Mouse (Mus musculus): Measurements from ENCODE around the gene Hnrnpab. TPM values are rescaled to one million over a fixed set of nuclear protein-coding genes. Genes with fewer than 3 reads are reported as not detected.

Gene Hnrnpab
- polyA plus RNA-seq, 1 experiment from 2014 or later, result 191 TPM

DNA sequence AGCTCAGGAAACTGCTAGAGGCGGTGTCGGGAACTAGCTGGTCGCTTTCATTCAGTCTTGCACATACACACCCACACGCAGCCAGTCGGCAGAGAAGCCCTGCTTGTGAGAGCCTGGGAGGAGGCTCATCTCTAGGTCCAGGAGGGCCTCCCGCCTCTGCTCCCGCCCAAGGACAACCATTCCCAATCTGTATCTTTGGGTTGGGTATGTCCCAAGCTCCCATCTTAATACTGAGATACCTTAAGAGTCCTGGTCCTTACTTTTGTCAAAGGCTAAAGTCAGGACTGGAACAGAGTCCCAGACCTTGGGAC lies 43.2 kb upstream of the Hnrnpab start:
- no peak for ATAC-seq
- no peak for TF ChIP-seq CTCF (IDR thresholded peaks at IDR 0.05; ENCODE audit: low read depth)
- WGBS, result 4% methylated on average over 7 of the region's 7 CpGs

DNA sequence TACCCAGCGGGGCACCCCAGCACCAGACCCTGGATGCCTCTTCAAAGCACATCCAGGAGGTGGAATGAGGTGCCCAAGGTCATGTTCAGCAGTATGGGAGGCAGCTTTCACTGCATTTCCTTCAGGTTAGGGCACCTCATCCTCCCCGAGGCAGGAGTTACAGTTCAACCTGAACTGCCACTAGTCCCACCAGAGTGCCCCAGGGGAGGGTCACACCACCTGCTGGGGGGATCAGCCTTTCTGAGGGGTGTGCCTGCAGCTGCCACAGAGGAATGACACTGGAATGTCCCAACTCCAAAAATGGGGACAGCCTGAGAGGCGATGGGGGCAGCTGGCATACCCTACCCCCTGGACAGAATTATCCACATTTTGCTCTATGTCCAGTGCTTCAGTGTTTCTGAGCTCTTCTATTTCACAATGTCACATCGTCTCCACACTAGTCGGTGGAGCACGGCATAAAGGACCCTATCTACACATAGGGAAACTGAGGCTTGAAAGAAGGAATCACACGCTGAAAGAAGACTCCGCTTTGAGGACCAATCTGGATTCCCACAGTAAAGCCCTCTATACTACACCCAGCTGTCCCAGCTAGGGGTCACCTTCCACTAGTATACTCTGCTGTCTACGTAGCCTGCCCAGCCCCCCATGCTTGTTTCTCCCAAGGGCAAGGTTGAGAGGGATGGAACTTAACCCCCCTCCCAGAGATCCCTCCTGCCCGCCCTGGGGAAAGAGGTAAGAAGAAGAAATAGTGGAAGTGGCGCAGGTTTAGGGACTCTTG lies 42.7 kb upstream of the Hnrnpab start:
- no peaks in the 10 kb centered on the region for H3K9me3 ChIP-seq (ENCODE audit: control insufficient read depth)
- H3K27ac ChIP-seq (ENCODE audit: low read depth, low read length), result no peak overlapping the region
- H3K27me3 ChIP-seq (replicated peaks; ENCODE audit: control insufficient read depth, insufficient read depth, low read length), result no peaks in the 10 kb centered on the region
- H3K36me3 ChIP-seq (ENCODE audit: control insufficient read depth, insufficient read depth), result peaks cover 11% of the 10 kb centered on the region
- 51% methylated on average over 11 of the region's 11 CpGs for WGBS
- H3K9ac ChIP-seq (ENCODE audit: low read depth, low read length), result peak overlapping the region; percentile 57
- H3K4me2 ChIP-seq (replicated peaks; ENCODE audit: low read depth), result peak overlapping the region; percentile 95
- peaks cover 8% of the 10 kb centered on the region for H3K4me1 ChIP-seq (replicated peaks; ENCODE audit: control insufficient read depth, insufficient read depth, low read length)
- TF ChIP-seq CTCF (IDR thresholded peaks at IDR 0.05; ENCODE audit: low read depth), result no peak
- H3K4me3 ChIP-seq (ENCODE audit: low read depth, low read length), result peak overlapping the region; percentile 65
- ATAC-seq, result no peak

More for the DNA sequence above, 43.2 kb upstream of the Hnrnpab start:
- peak overlapping the region; percentile 64; the same call in 1 of the 2 replicates for H3K27ac ChIP-seq (ENCODE audit: low read depth, low read length)
- peak overlapping the region; percentile 95 for H3K4me2 ChIP-seq (replicated peaks; ENCODE audit: low read depth)
- H3K9me3 ChIP-seq (ENCODE audit: control insufficient read depth), result no peaks in the 10 kb centered on the region
- H3K4me3 ChIP-seq (ENCODE audit: low read depth, low read length), result peak overlapping the region; percentile 65
- H3K36me3 ChIP-seq (ENCODE audit: control insufficient read depth, insufficient read depth), result peaks cover 10% of the 10 kb centered on the region
- H3K4me1 ChIP-seq (replicated peaks; ENCODE audit: control insufficient read depth, insufficient read depth, low read length), result peaks cover 8% of the 10 kb centered on the region
- no peaks in the 10 kb centered on the region for H3K27me3 ChIP-seq (replicated peaks; ENCODE audit: control insufficient read depth, insufficient read depth, low read length)
- H3K9ac ChIP-seq (ENCODE audit: low read depth, low read length), result peak overlapping the region; percentile 57

DNA sequence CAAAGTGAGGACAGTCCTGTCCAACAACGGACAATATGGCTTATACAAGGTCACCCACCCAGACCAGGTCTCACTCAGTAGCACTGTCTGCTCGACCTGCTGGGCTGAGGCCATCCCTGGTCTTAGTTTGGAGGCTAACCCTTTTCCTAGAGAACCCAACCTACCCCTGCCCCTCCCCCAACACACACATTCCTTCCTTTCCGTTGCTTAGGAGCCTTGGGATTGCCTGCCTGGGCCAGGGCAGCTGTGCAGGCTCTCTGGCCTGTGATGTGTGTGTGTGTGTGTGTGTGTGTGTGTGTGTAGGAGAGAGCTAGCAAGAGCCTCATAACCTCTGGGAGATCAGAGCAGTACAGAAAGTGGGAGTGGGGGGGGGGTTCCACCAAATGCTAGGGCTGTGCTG lies 41.9 kb upstream of the Hnrnpab start:
- H3K27ac ChIP-seq (ENCODE audit: low read depth, low read length), result no peak overlapping the region
- TF ChIP-seq CTCF (IDR thresholded peaks at IDR 0.05; ENCODE audit: low read depth), result no peak
- H3K36me3 ChIP-seq (ENCODE audit: control insufficient read depth, insufficient read depth), result peaks cover 18% of the 10 kb centered on the region
- no peaks in the 10 kb centered on the region for H3K9me3 ChIP-seq (ENCODE audit: control insufficient read depth)
- WGBS, result 34% methylated on average over 3 of the region's 3 CpGs
- peak overlapping the region; percentile 95 for H3K4me2 ChIP-seq (replicated peaks; ENCODE audit: low read depth)
- H3K9ac ChIP-seq (ENCODE audit: low read depth, low read length), result no peak overlapping the region
- H3K27me3 ChIP-seq (replicated peaks; ENCODE audit: control insufficient read depth, insufficient read depth, low read length), result no peaks in the 10 kb centered on the region
- no peak overlapping the region for H3K4me3 ChIP-seq (ENCODE audit: low read depth, low read length)
- ATAC-seq, result no peak
- H3K4me1 ChIP-seq (replicated peaks; ENCODE audit: control insufficient read depth, insufficient read depth, low read length), result peaks cover 8% of the 10 kb centered on the region

DNA sequence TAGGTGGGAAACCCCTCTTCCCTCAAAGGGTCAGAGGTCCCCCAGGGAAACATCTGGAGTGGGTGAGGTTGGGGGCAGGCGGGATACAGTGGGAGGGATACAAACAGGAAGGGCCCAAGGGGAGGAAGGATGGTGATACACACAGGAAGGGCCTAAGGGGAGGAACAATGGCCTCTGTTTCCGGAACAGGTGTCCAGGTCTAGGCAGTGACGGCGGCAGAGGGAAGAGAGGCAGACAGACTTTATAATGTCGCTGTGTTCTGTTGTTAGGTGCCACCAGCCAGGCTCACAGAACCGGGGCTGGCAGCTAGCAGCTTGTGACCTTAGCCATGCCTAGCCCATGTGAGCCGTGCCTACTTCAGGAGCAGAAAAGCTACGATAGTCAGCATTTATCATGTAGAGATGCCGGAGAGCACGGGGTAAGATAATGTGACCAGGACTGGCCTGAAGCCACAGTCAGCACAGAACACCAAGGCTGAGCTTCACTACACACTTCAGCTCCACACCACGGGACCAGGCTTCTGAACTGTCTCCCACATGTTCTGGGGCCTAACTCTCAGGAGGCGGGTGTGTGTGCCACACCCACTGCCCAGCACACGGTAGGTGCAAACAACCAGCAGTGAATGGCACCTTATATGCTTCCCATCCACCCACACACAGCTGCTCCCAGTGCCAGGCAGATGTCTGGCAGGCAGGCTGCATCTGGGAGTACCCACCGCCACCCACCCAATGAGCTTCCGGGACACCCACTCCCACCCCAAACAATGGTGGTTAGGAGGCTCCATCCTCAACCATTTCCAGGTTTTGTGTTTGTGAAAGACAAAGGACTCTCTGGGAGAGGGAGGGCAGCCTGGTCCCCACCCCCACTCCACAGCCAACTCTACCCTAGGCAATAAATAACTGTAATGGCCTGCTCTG lies 40.4 kb upstream of the Hnrnpab start:
- WGBS, result 52% methylated on average over 15 of the region's 15 CpGs
- no peak for TF ChIP-seq CTCF (IDR thresholded peaks at IDR 0.05; ENCODE audit: low read depth)

DNA sequence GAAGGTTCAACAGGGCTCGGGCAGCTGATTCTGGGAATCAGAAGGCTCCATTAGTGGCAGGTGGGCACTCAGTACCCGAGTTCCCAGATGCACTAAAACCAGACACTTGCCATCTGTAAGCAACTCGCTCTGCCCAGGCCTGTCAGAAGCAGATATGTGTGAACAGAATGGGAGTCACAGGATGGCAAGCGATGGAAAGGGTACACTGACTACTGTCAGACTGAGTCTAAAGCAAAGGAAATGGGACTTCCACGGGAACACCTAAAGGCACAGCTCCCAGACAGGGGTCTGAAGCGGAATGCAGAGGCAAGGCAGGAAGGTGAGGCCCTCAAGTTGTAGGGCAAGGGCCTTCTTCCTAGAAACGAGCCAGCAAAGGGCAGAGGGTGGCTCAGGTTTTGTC lies 39.6 kb upstream of the Hnrnpab start:
- Histone ChIP-seq H3K27me3 (replicated peaks; ENCODE audit: control insufficient read depth, insufficient read depth, low read length) (no peaks in the 10 kb centered on the region), H3K9me3 (ENCODE audit: control insufficient read depth) (no peaks in the 10 kb centered on the region), H3K9ac (ENCODE audit: low read depth, low read length) (no peak overlapping the region), H3K36me3 (ENCODE audit: control insufficient read depth, insufficient read depth) (peaks cover 21% of the 10 kb centered on the region), H3K4me1 (replicated peaks; ENCODE audit: control insufficient read depth, insufficient read depth, low read length) (peaks cover 8% of the 10 kb centered on the region), H3K27ac (ENCODE audit: low read depth, low read length) (no peak overlapping the region), H3K4me2 (replicated peaks; ENCODE audit: low read depth) (no peak overlapping the region), H3K4me3 (ENCODE audit: low read depth, low read length) (no peak overlapping the region)
- WGBS, result 83% methylated on average over 7 of the region's 7 CpGs
- TF ChIP-seq CTCF (IDR thresholded peaks at IDR 0.05; ENCODE audit: low read depth), result no peak
- no peak for ATAC-seq

More for the DNA sequence above, 40.4 kb upstream of the Hnrnpab start:
- Histone ChIP-seq H3K4me1 (replicated peaks; ENCODE audit: control insufficient read depth, insufficient read depth, low read length) (peaks cover 8% of the 10 kb centered on the region), H3K4me3 (ENCODE audit: low read depth, low read length) (no peak overlapping the region), H3K27ac (ENCODE audit: low read depth, low read length) (peak overlapping the region; percentile 62), H3K36me3 (ENCODE audit: control insufficient read depth, insufficient read depth) (peaks cover 21% of the 10 kb centered on the region), H3K9me3 (ENCODE audit: control insufficient read depth) (no peaks in the 10 kb centered on the region), H3K27me3 (replicated peaks; ENCODE audit: control insufficient read depth, insufficient read depth, low read length) (no peaks in the 10 kb centered on the region), H3K9ac (ENCODE audit: low read depth, low read length) (no peak overlapping the region), H3K4me2 (replicated peaks; ENCODE audit: low read depth) (peak overlapping the region; percentile 21)
- peak; percentile 22; the same call in 1 of the 2 replicates for ATAC-seq

DNA sequence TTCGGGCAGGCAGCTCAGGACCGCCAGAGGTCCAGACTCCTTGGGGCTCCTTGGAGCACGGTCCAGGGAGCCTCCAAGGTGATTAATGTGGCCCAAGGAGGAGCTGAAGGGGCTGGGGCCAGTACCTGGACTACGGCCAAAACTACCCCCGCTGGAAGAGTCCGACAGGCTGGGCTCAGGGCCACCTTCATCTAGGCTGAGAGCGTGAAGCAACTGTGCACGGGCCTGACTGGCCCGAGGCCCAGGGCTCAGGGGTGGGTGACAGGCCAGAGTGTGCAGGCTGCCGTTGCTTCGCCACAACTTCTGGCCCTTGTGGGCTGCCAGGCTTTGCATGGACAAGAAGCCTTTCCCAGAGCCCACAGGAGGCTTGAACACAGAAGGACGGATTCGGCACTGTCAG lies 38.6 kb upstream of the Hnrnpab start:
- Histone ChIP-seq H3K27ac (ENCODE audit: low read depth, low read length) (no peak overlapping the region), H3K36me3 (ENCODE audit: control insufficient read depth, insufficient read depth) (peaks cover 21% of the 10 kb centered on the region), H3K4me2 (replicated peaks; ENCODE audit: low read depth) (no peak overlapping the region), H3K4me1 (replicated peaks; ENCODE audit: control insufficient read depth, insufficient read depth, low read length) (peaks cover 8% of the 10 kb centered on the region), H3K4me3 (ENCODE audit: low read depth, low read length) (no peak overlapping the region), H3K27me3 (replicated peaks; ENCODE audit: control insufficient read depth, insufficient read depth, low read length) (no peaks in the 10 kb centered on the region), H3K9ac (ENCODE audit: low read depth, low read length) (no peak overlapping the region), H3K9me3 (ENCODE audit: control insufficient read depth) (no peaks in the 10 kb centered on the region)
- no peak for ATAC-seq
- 75% methylated on average over 13 of the region's 13 CpGs for WGBS
- no peak for TF ChIP-seq CTCF (IDR thresholded peaks at IDR 0.05; ENCODE audit: low read depth)

All from intestine, postnatal 0 days (tissue).